Mouse (Mus musculus) regulatory T cell (primary cell): ENCODE measurements around the gene Gm42906.

Experiments
- in situ Hi-C: fragments of 300-600 bp; cut with MboI, MseI; formaldehyde crosslinking; loops from one replicate; pipeline ENCODE4 v1.15.1; 2025; ENCODE audit warnings: high pct_unique_total_duplicates

The Gm42906 gene

DNA sequence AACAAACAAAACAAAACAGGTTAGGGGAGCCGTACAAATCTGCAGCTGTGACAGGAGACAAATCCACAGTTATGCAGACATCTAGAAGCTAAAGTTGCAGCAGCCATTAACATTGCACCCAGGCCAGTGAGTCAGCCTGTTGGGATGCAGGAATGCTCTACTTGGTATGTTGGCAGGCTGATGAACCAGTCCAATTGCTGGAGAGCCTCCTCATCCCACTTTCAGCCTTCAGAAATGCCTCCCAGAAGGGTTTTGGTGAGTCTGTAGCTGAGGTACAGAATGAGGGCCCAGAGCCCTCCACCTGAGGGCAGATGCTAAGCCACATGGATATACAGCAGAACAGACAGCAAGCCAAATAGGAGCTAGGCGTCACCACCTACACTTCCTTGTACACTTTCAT lies 358.4 kb downstream of the Gm42906 start:
- in situ Hi-C loops, result no loop called here

DNA sequence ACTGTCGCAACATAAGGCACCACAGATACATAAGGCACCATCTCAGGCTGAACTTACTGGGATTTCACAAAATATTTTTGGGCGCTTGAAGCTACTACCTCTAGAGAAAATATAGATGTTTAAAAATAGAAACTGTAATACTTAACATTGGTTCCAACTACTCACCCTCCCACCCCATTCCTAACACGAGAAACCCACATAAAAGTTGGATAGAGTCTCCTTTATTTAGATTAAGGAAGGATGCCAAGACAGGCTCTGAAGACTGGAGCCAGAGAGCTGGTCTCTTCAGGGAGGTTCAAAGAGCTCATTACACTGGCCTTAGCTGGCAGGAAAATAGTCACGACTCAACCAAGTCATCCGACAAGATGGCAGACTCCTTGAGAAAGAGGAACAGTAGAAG lies 361.9 kb downstream of the Gm42906 start:
- in situ Hi-C loops, result no loop called here

DNA sequence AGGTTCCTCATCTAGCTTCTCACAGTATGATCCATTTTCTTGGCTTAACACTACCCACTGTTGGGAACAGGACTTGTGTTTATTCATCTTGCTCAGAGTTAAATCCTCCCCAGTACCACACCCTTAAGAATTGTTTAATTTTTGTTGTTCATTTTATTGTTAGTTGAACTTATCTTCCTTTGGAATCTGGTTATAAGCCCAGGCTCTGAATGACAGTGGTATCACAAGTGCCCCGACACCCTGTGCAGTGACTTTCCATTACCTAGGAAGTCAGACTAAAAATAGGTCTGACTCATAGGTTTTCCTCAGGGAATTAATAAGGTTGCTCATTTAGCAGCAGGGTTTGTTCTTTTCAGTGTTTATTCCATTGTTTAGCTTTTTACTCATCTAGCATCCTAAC lies 362.7 kb downstream of the Gm42906 start:
- in situ Hi-C loops, result no loop called here

DNA sequence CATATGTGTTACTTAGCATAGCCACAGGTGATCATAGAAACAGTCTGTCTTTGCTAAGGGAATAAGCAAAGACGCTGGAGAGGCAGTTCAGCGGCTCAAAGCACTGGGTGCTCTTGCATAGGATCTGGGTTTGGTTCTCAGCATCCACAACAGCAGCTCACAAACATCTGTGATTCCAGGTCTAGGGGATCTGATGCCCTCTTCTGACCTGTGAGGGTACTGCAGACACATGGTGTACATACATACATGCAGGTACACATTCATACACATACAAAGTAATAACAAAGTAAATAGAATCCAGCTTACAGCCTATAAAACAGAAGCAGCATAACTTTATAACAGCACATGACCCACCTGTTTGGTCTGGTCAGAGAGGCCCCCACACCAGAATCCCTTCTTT lies 366.0 kb downstream of the Gm42906 start:
- in situ Hi-C loops, result no loop called here

DNA sequence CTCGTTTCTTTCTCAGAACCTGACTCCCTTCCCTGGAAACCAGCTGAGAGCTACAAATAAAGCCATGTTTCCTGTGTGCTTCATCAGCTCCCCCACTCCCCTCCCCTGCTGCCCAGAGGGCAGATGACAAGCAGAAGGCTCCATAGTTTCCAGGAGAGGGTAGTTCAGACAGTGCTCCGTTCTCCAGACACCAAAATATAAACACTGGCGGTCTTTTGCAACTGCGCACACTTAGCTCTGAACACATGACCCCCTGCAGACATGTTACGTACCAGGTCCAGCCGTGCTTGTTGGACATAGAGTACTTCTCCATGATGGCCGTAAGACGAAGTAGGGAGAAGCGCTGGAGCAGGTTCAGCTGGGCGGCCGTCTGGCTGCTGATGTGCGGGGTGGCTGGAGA lies 367.5 kb downstream of the Gm42906 start:
- in situ Hi-C loops, result no loop called here

DNA sequence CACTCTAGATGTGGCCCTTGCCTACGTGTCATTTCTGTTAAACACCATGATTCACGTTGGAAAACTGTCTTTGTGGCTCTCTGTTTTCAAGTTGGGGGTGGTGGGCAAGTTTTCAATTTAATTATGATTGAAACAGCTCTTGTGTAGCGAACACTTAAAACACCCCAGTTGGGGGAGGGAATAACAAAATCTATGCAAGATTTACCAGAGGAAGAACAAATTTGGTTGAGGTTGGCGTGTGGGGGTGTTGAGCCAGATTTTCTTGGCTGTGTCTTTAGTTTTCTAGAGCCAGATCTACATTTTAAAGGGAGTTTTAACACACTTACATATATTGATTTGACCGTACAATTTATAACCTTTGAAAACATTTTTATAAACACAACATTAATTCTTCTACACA lies 368.2 kb downstream of the Gm42906 start:
- in situ Hi-C loops, result no loop called here

DNA sequence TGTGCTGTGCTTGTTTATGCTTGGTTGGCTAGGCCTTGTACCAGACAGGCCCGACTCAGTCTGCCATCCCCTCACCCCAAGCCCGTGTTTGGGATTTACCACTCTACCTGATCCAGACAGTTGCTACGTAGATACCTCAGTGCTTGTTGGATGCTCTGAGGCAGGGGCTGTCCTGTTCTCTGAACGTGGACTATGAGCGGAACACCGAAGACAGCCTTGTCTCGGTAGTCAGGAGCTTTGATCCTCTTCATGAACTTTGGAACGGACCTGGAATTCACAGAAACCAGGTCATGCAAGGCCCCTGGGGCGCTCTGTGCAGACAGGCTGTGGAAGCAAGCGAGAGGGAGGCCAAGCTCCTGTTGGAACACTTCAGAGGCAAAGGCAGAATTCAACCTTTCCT lies 368.6 kb downstream of the Gm42906 start:
- in situ Hi-C loops, result no loop called here

DNA sequence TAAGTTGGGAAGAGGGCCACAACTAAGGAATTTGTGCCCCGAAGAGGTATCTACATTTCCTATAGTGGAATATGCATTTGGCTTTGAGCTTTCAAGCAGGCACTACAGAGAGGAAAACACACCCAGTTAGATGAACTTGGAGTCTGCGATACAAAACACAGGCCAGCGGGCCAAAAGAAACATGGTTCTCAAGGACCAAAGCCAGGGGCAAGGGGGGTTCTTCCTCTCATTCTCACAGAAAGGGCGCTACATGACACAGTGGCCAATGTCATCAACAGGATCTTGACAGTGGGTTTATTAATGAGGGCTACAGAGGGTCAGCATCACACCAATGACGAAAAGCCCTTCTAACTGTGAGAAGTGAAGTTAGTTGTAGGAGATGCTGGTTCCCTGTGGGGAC lies 370.2 kb downstream of the Gm42906 start:
- in situ Hi-C loops, result no loop called here

DNA sequence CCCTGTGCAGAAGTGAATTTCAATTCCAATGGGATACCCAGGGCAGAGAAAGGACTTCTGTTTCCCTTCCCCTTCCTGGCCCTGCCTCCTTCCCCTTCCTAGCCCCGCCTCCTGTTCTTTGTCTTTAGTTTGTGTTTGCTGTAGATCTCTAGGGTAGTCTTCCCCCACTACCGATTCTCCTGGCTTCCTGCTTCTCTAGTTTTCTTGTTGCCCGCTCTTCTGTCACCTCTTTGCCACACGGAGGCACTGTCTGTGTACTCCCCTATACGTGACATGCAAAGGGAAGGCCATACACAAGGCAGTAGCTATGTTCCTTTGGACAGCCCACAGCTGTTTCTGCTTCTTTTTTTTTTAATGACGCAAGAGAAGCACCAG lies 371.1 kb downstream of the Gm42906 start:
- in situ Hi-C loops, result no loop called here

DNA sequence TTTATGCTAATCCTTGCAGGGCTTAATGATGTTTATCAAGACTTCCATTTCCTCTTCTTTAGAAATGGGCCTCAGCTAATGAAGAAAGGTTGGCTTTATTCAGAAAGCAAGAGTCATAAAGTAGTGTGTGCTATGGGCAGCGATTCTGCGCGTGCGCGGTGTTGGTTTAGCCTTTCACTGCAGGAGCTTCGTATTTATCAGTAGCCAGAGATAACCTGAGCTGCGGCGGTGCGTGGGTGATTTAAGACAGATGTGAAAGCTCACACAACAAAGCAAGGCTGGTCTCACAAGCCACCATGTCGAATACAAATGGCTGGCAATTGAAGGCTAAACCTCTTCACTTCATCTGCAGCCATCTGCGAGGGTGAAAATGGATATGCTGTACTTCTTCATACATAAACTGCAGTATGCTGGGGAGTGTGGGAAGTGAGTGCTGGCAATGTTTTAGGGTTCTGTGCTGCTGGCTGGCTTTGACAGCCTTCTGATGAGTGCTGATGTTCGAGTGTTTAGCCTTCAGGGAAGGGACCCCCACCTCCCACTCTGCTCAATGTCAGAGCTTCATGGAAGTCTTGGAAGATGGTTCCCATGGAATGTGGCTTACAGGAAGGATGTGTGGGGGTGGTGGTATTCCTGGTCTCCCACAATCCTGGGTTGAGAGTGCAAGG lies 371.6 kb downstream of the Gm42906 start:
- in situ Hi-C loops, result no loop called here

DNA sequence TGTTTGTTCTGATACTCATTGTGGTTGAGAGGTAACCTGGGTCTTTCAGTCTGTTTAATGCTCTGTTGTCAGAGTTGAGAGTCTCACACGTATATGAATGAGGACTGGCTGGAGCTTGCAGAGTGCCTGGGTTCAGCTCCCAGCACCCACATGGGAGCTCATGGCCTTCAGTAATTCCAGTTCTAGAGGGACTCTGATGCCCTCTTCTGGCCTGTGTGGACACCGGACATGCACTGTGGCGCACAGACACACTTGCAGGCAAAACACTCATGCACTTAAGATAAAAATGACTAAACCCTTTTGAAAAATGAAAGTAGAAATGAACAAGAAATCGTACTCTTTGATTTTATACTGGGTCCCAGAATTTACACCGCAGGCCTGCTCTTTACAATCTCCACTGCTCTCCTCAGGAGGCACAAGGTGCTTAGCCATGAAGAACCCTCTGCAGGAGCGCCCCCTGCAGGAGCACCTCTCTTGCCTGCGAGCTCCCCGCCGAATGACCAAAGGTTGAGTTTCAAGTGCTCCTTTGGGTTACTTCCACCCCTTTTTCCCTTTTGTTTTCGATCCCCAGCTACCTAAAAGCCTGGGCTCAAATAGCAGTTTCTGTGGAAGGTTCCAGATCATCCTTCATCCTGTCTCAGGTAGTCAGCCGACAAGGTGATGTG lies 372.4 kb downstream of the Gm42906 start:
- in situ Hi-C loops, result no loop called here

DNA sequence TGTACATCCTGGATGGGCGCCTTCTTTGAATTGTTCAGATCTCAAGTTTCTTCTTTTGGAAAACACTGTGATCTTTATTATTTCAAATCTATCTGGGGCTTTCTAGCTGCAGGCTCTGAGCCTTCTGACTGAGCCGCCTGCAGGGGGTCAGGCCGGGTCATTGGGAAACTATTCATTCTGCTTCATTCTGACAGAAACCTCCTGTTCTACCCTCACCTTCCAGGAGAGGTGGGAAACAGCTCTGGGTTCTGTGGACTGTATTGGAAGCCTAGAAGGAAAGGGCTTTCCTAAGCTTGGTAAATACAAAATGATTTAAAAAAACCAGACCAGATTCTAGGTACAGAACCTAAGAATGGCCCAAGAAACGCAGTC lies 373.2 kb downstream of the Gm42906 start:
- in situ Hi-C loops, result no loop called here

DNA sequence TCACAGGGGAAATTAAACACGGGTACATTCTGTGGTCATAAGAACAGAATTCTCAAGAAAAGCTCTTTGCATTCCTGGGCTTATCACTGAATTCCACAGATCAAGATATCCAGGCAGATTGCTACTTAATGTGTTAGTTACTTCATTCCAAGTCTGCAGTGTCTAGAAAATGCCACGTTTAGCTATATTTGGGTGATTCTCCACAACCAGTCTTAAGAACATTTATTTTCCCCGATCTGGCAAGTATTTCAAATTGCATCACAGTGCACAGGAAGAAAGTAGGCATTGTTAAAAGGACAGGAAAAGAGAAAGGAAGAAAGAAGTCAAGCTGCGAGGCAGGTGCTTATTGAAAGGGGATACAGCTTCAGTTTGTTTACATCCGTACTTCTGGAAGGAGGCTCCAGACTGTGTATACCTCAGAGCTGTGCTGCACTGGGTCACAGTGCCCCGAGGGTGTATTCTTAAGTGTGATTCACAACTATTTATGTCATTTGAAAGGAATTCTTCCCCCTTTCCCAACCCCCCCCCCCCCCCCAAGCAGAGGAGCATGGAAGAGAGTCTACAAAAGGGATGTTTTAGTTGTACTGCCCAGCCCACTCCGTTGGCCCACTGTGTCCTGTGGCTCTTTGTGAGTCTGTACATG lies 373.7 kb downstream of the Gm42906 start:
- in situ Hi-C loops, result no loop called here

DNA sequence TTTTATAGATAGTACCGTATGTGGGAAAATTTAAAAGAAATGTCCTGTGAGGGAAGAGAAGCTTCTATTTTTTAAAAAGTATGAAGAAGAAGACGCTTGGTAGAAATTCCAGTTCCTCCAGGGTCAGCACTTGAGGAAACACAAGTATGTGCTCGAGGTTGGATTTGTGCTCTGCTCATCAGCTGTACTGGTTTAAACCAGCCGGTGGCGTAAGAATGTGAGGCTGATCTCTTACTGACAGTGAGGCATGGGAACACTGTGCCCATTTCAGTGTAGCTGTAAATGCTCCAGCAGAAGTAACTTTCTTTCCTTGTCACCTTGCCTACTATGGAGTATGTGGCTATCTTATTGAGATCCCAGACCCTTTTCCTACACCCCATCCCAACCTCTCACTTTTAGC lies 374.8 kb downstream of the Gm42906 start:
- in situ Hi-C loops, result no loop called here

DNA sequence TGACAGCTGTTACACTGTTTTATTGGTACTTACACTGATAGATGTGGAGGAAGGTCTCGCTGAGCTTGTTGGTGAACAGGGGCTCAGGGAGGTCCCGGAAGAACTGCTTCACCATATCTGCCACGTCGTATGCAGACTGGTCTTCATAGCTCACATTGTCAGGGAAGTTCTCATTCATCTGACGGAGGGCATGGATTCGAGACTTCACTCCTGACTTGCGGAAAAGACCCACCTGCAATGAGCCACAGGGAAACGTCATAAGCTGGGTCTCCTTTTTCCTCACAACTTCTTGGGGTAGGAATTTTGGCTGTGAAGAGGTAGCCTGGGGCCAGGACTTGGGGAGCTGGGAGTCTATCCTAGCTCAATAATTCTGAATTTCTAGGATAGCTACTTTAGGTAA lies 375.6 kb downstream of the Gm42906 start:
- in situ Hi-C loops, result no loop called here

DNA sequence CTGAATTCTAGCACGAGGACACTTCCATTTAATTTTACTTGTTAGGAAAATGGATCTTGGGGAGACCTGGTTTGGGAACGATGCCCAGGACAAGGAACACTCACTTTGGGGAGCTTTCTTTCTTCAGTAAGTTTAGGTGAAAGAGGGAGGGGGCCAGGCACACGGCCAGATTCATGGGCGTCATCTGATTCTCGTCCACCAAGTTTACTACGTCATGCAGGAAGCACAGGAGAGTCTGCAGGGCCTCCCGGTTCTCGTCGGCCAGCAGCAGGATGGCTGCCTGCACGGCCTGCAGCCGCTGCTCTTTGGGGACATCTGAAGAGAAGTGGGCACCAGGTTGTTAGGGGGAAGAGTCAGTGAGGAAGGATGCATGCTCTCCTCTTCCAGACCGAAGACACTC lies 380.5 kb downstream of the Gm42906 start:
- in situ Hi-C loops, result no loop called here

DNA sequence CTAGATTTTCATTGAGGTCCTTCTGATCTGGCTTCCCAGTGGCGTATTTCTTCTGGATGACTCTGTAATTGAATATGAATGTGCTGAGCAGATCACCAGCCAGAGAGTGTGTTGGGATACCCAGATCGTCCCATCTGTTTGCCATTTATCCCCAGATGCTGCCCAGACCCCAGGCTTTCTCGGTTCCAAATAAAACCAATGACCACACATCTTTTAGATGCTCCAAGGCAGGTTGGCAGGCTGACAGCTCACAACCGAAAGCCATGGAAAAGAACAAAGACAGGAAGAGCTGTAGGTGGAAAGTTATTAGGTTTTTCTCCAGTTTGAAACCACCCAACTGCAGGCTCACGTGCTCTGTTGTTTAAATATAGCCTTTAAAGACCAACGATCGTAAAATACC lies 381.0 kb downstream of the Gm42906 start:
- in situ Hi-C loops, result no loop called here

DNA sequence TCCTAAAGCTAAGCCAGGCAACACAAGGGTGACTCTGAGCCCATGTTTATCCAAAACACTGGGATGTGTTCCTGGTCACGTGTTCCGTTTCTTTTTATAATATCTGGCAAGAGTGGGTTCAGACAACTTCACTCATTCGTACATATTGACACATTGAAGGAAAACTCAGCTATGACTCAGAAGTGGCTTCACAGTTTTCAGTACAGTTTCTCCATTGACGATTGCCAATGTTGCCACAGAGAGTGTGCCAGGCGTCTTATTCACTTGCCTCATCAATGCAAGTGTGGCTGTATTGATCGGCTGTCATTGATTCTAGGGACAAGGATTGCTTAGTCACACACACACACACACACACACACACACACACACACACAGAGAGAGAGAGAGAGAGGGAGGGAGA lies 381.8 kb downstream of the Gm42906 start:
- in situ Hi-C loops, result no loop called here

DNA sequence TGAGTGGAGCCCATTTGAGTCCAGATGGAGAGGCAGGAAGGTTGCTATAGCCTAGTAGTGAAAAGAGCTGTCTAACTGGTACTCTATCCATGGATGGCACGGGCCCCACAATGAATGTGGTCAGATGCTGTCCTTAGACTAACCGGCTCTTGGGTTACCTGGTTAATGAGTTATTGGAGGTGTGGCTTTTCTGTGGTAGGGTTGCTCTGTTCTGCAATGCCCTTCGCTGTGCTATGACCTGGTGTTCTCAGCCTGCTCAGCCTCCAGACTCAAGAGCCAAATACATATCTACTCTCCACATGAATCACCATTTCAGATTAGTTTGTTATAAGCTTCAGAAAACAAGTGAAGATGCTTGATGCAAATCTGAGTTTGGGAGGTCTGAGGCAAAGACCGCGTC lies 385.1 kb downstream of the Gm42906 start:
- in situ Hi-C loops, result loop anchor here (5.0 kb wide), 1 partner anchor 51 kb away; no protein-coding TSS in a partner anchor

DNA sequence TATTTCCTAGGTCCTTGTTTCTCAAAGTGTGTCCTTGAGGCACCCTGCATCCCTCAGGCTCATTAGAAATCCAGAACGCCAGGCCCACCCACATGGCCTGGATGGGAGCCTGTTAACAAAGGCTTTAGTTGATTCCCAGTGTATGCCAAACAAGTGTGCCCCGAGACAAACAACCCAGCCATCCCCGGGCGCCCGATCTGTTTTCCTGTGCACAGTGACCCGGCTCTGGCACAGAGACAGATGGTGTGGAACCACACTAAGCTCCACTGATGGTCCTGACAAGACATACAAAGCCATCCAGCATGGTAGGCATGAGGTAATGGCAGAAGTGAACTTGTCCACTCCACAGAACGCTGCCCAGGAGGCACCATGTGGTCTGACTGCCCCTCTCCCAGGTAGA lies 390.1 kb downstream of the Gm42906 start:
- in situ Hi-C loops, result no loop called here

DNA sequence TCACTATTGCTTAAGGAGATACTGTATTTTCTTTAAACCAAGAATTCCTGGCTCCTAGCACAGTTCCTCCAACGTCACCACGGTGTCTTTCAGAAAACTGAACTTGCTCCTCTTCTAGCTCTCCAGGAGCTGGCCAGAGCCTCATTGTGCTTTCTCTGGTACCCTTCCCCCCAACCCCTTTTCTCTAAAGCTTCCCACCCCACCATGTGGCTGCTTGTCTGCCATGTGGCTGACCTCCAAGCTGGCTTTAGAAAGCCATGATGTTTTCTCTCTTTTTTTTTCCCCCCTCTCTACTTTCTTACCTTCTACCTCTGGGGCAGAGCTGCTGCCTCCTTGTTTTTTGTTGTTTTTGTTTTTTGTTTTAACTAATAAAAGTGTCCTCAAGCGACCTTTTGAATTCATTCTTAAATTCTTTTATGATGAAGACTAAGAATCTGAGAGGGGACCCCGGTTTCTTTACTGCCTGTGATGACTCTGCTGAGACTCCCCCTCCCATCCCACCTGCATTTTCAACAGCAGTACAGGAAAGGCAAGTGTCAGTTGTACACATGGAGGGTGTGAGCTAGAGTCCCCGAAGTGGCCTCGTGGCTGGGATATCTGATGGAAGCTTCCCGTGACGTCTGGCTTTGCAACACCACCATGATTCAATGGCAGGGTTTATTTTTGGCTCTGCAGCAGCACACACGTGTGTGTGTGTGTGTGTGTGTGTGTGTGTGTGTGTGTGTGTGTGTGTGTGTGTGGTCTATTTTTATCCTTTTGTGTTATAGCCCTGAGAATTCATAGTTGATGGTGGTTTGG lies 393.0 kb downstream of the Gm42906 start:
- in situ Hi-C loops, result no loop called here

DNA sequence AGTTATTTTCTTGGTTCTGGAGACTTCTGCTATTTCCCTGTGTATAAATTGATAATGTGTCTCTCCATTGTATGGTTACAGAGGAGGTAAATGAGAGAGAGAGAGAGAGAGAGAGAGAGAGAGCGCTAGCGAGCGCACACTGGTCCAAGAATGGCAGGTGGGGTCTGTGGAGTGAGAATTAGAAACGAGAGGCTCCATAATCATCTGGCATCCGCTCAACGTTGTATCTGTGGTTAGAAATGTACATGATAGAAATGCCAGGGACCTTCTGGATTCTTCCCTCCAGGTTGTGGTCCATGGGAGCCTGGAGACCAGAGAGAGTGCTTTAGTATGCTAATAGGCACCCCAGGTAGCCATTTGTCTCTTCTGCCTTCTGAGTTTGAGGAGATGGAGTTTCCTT lies 399.1 kb downstream of the Gm42906 start:
- in situ Hi-C loops, result no loop called here

DNA sequence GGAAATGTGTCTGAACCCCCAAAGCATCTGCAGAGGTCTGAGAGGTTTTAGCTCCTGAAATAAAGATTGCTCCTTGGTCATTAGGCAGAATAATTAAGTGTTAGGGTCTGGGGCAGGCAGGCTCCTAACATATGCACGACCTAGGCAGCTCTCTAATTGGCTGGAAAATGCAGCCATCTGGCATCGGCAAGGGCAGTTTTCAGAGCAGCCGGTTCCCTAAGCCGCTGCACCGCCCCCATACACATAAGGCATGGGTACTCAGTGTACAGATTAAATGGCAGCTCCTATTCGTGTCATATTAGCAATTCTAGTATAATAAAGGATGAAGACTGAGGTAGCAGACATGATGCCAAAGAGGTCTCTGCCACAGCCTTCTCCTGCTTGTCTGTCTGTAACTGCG lies 400.8 kb downstream of the Gm42906 start:
- in situ Hi-C loops, result no loop called here
